Comparison of ENCODE assay signal across 13 mouse cellular contexts in the genomic region with DNA sequence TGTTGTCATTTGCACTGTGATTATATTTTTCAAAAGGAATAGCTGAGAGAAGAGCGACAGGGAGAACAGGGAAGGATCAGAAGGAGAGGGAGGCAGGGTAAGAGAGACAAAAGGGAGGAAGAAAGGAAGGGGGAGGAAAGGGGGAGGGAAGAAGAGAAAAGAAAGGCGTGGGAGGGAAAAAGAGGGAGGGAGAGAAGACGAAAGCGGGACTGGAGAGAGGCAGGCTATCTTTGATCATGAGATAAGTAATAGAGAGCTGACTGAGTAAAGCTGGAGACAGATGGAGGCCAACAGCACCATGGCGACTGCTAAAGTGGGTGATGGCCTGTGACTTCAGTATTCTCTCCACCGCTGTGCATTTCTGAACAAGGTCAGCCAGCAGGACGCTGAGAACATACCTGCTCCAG.
DNase-seq lines count a peak whose midpoint lies in the region; ATAC-seq and TF ChIP-seq lines count a peak whose summit lies in the region.
"Had no signal": no experiment of that assay in that cellular context is flagged by ENCODE, and none has a peak within 500 bp of the region (broad histone marks: within the 10 kb centered on the region; RNA-seq: fewer than 3 reads in every experiment).

No protein-coding gene starts in this region.

- peak overlapping the region; percentile 9; the same call in 1 of the 2 replicates for H3K4me2 ChIP-seq in heart, embryonic 14.5 days (ENCODE audit: low read length)
- no peak overlapping the region for H3K4me2 ChIP-seq in neural tube, embryonic 13.5 days
- peak overlapping the region; percentile 35 for H3K4me2 ChIP-seq in hindbrain, embryonic 14.5 days (replicated peaks)
- no peak overlapping the region for H3K4me2 ChIP-seq in lung, postnatal 0 days (replicated peaks; ENCODE audit: low read depth, low read length)
- H3K4me2 ChIP-seq: limb, embryonic 15.5 days had no signal

- WGBS in heart, embryonic 14.5 days = 44% methylated on average over 7 of the region's 7 CpGs
- WGBS in neural tube, embryonic 13.5 days = 41% methylated on average over 7 of the region's 7 CpGs
- 18% methylated on average over 7 of the region's 7 CpGs for WGBS in hindbrain, embryonic 14.5 days
- 39% methylated on average over 7 of the region's 7 CpGs for WGBS in lung, postnatal 0 days

- peak overlapping the region; percentile 69 to 78 for H3K27ac ChIP-seq in heart, embryonic 14.5 days (replicated peaks in 1 of 2; ENCODE audit: control insufficient read depth in 1 of 2, insufficient read depth in 1 of 2, low read depth in 2 of 2, low read length in 2 of 2)
- peak overlapping the region; percentile 42; the same call in 1 of the 2 replicates for H3K27ac ChIP-seq in neural tube, embryonic 13.5 days (replicated peaks)
- peak overlapping the region; percentile 73 for H3K27ac ChIP-seq in hindbrain, embryonic 14.5 days
- no peak overlapping the region for H3K27ac ChIP-seq in lung, postnatal 0 days (ENCODE audit: low read length)
- H3K27ac ChIP-seq: limb, embryonic 15.5 days had no signal

- peaks cover 10 to 26% of the 10 kb centered on the region in 2 experiments for H3K4me1 ChIP-seq in heart, embryonic 14.5 days (ENCODE audit: control insufficient read depth in 2 of 2, insufficient read depth in 2 of 2, low read length in 2 of 2)
- H3K4me1 ChIP-seq in neural tube, embryonic 13.5 days (replicated peaks) = 0 out of 2 replicates have a peak, but pooled peaks cover 11% of the 10 kb centered on the region
- peaks cover 11% of the 10 kb centered on the region for H3K4me1 ChIP-seq in hindbrain, embryonic 14.5 days (replicated peaks; ENCODE audit: control insufficient read depth, insufficient read depth, low read length)
- H3K4me1 ChIP-seq in lung, postnatal 0 days (ENCODE audit: insufficient read depth, low read depth, low read length) = no peaks in the 10 kb centered on the region

- H3K9me3 ChIP-seq in heart, embryonic 14.5 days (ENCODE audit: control insufficient read depth, low read length) = no peaks in the 10 kb centered on the region
- no peaks in the 10 kb centered on the region for H3K9me3 ChIP-seq in neural tube, embryonic 13.5 days
- H3K9me3 ChIP-seq in hindbrain, embryonic 14.5 days (ENCODE audit: control insufficient read depth, low read length) = no peaks in the 10 kb centered on the region
- H3K9me3 ChIP-seq in lung, postnatal 0 days (ENCODE audit: low read length) = no peaks in the 10 kb centered on the region
- H3K9me3 ChIP-seq: limb, embryonic 15.5 days; megakaryocyte, embryonic 14.5 days had no signal

- DNase-seq in heart, adult 11 months = no peak
- DNase-seq in neural tube, embryonic 10.5 days (ENCODE audit: extremely low spot score, low spot score) = no peak
- peak; percentile 36 for DNase-seq in hindbrain, embryonic 14.5 days (ENCODE audit: low spot score)
- DNase-seq in spleen, postnatal 36 days (ENCODE audit: low spot score in 2 of 2) = no peak
- no peak for DNase-seq in lung, postnatal 0 days (ENCODE audit: low spot score)
- DNase-seq: adrenal gland, postnatal 14 days; cerebellum, postnatal 25 days had no signal

- no peak for TF ChIP-seq CTCF in lung, postnatal 0 days (IDR thresholded peaks at IDR 0.05)

- H3K4me3 ChIP-seq in heart, embryonic 14.5 days (ENCODE audit: control insufficient read depth in 1 of 2, insufficient read depth in 1 of 2, low read depth in 1 of 2, low read length in 2 of 2) = no peak overlapping the region
- H3K4me3 ChIP-seq in neural tube, embryonic 13.5 days = no peak overlapping the region
- H3K4me3 ChIP-seq in hindbrain, embryonic 14.5 days (replicated peaks; ENCODE audit: low read length) = no peak overlapping the region
- no peak overlapping the region for H3K4me3 ChIP-seq in lung, postnatal 0 days (ENCODE audit: low read depth, low read length)
- H3K4me3 ChIP-seq: limb, embryonic 15.5 days; megakaryocyte, embryonic 14.5 days had no signal

- no peak overlapping the region for H3K9ac ChIP-seq in heart, embryonic 14.5 days (ENCODE audit: low read length)
- no peak overlapping the region for H3K9ac ChIP-seq in neural tube, embryonic 13.5 days
- 0 out of 2 replicates have a peak overlapping the region, but pooled peaks have one; percentile 31 for H3K9ac ChIP-seq in hindbrain, embryonic 14.5 days
- no peak overlapping the region for H3K9ac ChIP-seq in lung, postnatal 0 days (replicated peaks; ENCODE audit: low read depth)
- H3K9ac ChIP-seq: limb, embryonic 15.5 days had no signal

- TF ChIP-seq EP300 in lung, postnatal 0 days (IDR thresholded peaks at IDR 0.05) = no peak

- H3K36me3 ChIP-seq in heart, embryonic 14.5 days (ENCODE audit: control insufficient read depth, insufficient read depth, low read length) = peaks cover 6% of the 10 kb centered on the region; the same call in 1 of the 2 replicates
- H3K36me3 ChIP-seq in neural tube, embryonic 13.5 days = no peaks in the 10 kb centered on the region
- H3K36me3 ChIP-seq in hindbrain, embryonic 14.5 days (replicated peaks; ENCODE audit: control insufficient read depth, insufficient read depth) = no peaks in the 10 kb centered on the region
- H3K36me3 ChIP-seq in lung, postnatal 0 days (ENCODE audit: insufficient read depth, low read length) = no peaks in the 10 kb centered on the region
- H3K36me3 ChIP-seq: limb, embryonic 15.5 days had no signal

- no peak for ATAC-seq in heart, embryonic 14.5 days (ENCODE audit: insufficient number of reproducible peaks, insufficient read depth, low FRiP score, low read depth)
- ATAC-seq in neural tube, embryonic 13.5 days (ENCODE audit: low read depth) = no peak
- ATAC-seq in hindbrain, embryonic 14.5 days (ENCODE audit: low FRiP score) = peak; percentile 49; the same call in 1 of the 2 replicates
- no peak for ATAC-seq in lung, postnatal 0 days
- no peak for ATAC-seq in cerebellum, adult (ENCODE audit: insufficient number of reproducible peaks, low FRiP score, low TSS enrichment)
- ATAC-seq: Patski had no signal

- no peaks in the 10 kb centered on the region for H3K27me3 ChIP-seq in heart, embryonic 14.5 days (ENCODE audit: control insufficient read depth, insufficient read depth, low read length)
- H3K27me3 ChIP-seq in neural tube, embryonic 13.5 days = no peaks in the 10 kb centered on the region
- no peaks in the 10 kb centered on the region for H3K27me3 ChIP-seq in hindbrain, embryonic 14.5 days (ENCODE audit: control insufficient read depth, insufficient read depth, low read length)
- H3K27me3 ChIP-seq in lung, postnatal 0 days (replicated peaks; ENCODE audit: insufficient read depth, low read length) = no peaks in the 10 kb centered on the region
- H3K27me3 ChIP-seq: limb, embryonic 15.5 days; megakaryocyte, embryonic 14.5 days; Patski had no signal

Comparison
In these comparisons a context has a peak if more than half of its experiments do, and no peak if none do; other contexts are left out.
1. H3K4me2 ChIP-seq: peak in heart, embryonic 14.5 days (single experiment) and hindbrain, embryonic 14.5 days (single experiment); none in neural tube, embryonic 13.5 days (single experiment) and lung, postnatal 0 days (single experiment).